Mouse (Mus musculus): ENCODE measurements at regions not wholly inside any gene's neighbourhood (a gene's known extent, or its start where the extent isn't known, plus 50 kb on each side); places are given as distances from the start of the nearest gene placed in this dataset.

- TF ChIP-seq FLI1 (IDR thresholded peaks at IDR 0.05; ENCODE audit: low read length) (no peak), GATA1 (IDR thresholded peaks at IDR 0.05; ENCODE audit: borderline replicate concordance, low read length) (no peak)
These were observed 235.3 kb upstream of the Chl1 start for GRCm38 (mm10) chr6:103275071-103275470.
